Mouse (Mus musculus): Measurements from ENCODE around the gene Tpbpa. TPM values are rescaled to one million over a fixed set of nuclear protein-coding genes. Genes with fewer than 3 reads are reported as not detected.

Gene Tpbpa
- not detected for polyA plus RNA-seq (2017; shearing (Covaris generic))

GRCm38 (mm10) chr13:60941884-60942283 lies at the start of gene Tpbpa:
Gene Tpbpa (minus strand): TSS chr13:60941984.

GRCm38 (mm10) chr13:60936500-60936901 lies 5.3 kb downstream of the Tpbpa start, which contains the start of the genes Gm49391 and Ctla2a:
Gene Gm49391 (minus strand): TSS chr13:60936571.
Gene Ctla2a (minus strand): TSS chr13:60936625.

GRCm38 (mm10) chr13:60935490-60935889 lies 6.3 kb downstream of the Tpbpa start, which contains the start of gene Gm49393:
Gene Gm49393 (minus strand): TSS chr13:60935590.

GRCm38 (mm10) chr13:60904780-60905179 lies 37.0 kb downstream of the Tpbpa start, which contains the start of gene Tpbpb:
Gene Tpbpb (minus strand): TSS chr13:60904880.

GRCm38 (mm10) chr13:60897328-60897727 lies 44.5 kb downstream of the Tpbpa start, which contains the start of gene Ctla2b:
Gene Ctla2b (minus strand): TSS chr13:60897447.

GRCm38 (mm10) chr13:60896794-60897193 lies 45.0 kb downstream of the Tpbpa start, which contains the start of gene Gm49392:
Gene Gm49392 (minus strand): TSS chr13:60896894.

Other genes with a start within 250 kb of the Tpbpa start
- not detected for gene BC051665, start 155.6 kb downstream of the Tpbpa start, polyA plus RNA-seq (2017; shearing (Covaris generic))
- not detected for gene Ctsll3, start 139.1 kb downstream of the Tpbpa start, polyA plus RNA-seq (2017; shearing (Covaris generic))
- 2.1 TPM for gene 4930486L24Rik, start 77.5 kb downstream of the Tpbpa start, polyA plus RNA-seq (2017; shearing (Covaris generic))
- not detected for gene Gm49392, start 45.1 kb downstream of the Tpbpa start, polyA plus RNA-seq (2017; shearing (Covaris generic))
- gene Ctla2b, start 44.5 kb downstream of the Tpbpa start, polyA plus RNA-seq (2017; shearing (Covaris generic)), result 4.9 TPM
- not detected for gene Tpbpb, start 37.1 kb downstream of the Tpbpa start, polyA plus RNA-seq (2017; shearing (Covaris generic))
- gene Gm49393, start 6.4 kb downstream of the Tpbpa start, polyA plus RNA-seq (2017; shearing (Covaris generic)), result not detected
- gene Gm49391, start 5.4 kb downstream of the Tpbpa start, polyA plus RNA-seq (2017; shearing (Covaris generic)), result not detected
- 23.8 TPM for gene Ctla2a, start 5.4 kb downstream of the Tpbpa start, polyA plus RNA-seq (2017; shearing (Covaris generic))
- not detected for gene Ctsj, start 64.0 kb upstream of the Tpbpa start, polyA plus RNA-seq (2017; shearing (Covaris generic))
- not detected for gene Ctsq, start 98.6 kb upstream of the Tpbpa start, polyA plus RNA-seq (2017; shearing (Covaris generic))
- not detected for gene Ctsr, start 222.3 kb upstream of the Tpbpa start, polyA plus RNA-seq (2017; shearing (Covaris generic))

All from CD4-positive, CD25-positive, alpha-beta regulatory T cell, adult 9 weeks (primary cell).